Mouse (Mus musculus): Measurements from ENCODE around the gene Tspan1.

DNA sequence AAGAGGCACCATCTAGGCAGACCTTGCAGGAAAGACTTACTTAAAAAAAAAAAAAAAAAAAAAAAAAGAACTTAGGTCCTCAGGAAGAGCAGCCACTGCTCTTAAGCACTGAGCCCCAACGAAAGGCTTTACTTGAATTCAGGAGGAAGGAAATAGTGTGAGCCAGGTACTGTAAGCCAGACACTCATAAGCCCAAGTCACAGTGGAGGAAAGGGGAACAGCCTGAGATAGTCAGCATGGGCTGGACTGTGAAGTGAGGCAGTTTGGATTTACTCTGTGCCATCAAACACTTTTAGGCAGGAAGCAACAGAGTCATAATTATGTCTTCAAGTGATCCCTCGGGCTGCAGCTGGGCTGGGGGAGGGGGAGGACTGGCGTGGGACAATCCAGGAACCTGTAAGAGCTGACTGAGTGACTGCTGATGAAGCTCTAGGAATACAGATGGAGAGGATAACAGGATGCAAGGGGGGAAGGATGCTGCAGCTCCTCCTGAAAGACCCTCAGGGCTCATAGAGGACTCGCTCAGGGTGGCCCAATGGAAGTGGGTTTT, 25.0 kb upstream of the Tspan1 start:
- TF ChIP-seq MYOG (IDR thresholded peaks at IDR 0.05; ENCODE audit: control insufficient read depth, extremely low read depth, insufficient read length) (no peak), CTCF (IDR thresholded peaks at IDR 0.05; ENCODE audit: control insufficient read depth, insufficient read depth, insufficient read length) (no peak)
